Mouse (Mus musculus) olfactory bulb, adult 2 months (tissue): Measurements from ENCODE around the gene Dync1li1.

Experiments
- CTCF ChIP-seq: fragments of 200-500 bp; IDR thresholded peaks from 2 replicates; pipeline ENCODE4 v1.5.1; 2012; ENCODE audit warnings: low read depth, mild to moderate bottlenecking, low read length, moderate library complexity; ENCODE audit not compliant: insufficient read depth
- POLR2A ChIP-seq: fragments of 200-500 bp; IDR thresholded peaks from 2 replicates; pipeline ENCODE4 v1.6.1; 2012; ENCODE audit warnings: mild to moderate bottlenecking, low read depth, low read length, moderate library complexity; ENCODE audit not compliant: insufficient read depth

DNA sequence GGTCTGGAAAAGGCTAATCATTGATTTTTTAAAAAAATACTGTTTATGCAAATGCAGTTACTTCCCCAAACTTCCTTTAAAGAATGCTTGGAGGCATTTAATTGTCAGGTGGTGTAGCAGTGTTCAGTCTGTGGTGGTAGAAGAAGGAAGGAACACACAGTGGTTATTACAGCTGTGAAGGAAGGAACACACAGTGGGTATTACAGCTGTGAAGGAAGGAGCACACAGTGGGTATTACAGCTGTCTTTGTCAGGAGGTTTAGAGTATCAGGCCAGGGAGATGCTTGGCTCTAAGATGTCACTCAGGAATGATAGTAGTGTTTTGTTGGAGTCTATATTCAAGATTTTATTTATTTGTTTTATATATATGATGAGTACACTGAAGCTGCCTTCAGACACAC lies 2.5 kb downstream of the Dync1li1 start:
- TF ChIP-seq POLR2A (no peak), CTCF (no peak)
